Comparison of ENCODE assay signal across 14 mouse cellular contexts in the genomic region with DNA sequence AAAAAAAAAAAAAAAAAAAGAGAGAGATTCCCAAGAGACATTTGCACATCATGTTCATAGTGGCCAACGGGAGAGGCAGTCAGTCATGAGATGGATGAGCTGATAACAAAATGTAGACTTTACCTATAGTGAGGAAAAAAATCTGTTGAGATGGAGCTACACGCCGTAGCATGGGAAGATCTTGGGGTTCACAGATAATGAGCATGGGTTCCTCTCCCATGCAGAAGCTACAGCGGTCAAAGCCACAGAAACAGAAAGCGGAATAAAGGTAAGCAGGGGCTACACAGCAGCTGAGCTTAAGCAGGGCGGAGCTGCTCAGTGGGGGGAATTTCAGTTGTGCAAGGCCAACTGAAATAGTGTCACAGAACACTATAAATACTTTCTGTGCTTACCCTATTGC. TPM values are rescaled to one million over a fixed set of nuclear protein-coding genes. Genes with fewer than 3 reads are reported as not detected.
DNase-seq lines count a peak whose midpoint lies in the region; ATAC-seq and TF ChIP-seq lines count a peak whose summit lies in the region.
"Had no signal": no experiment of that assay in that cellular context is flagged by ENCODE, and none has a peak within 500 bp of the region (broad histone marks: within the 10 kb centered on the region; RNA-seq: fewer than 3 reads in every experiment).

No protein-coding gene starts in this region.

- dilution Hi-C loops in CH12.LX (cut with MboI; ENCODE audit: extremely low pct_ligation_motif_present, extremely low pct_unique_long_range_greater_than_20kb, low sequenced_read_pairs) = no loop called here

- H3K4me2 ChIP-seq in liver, embryonic 12.5 days = no peak overlapping the region
- H3K4me2 ChIP-seq in CH12.LX (ENCODE audit: insufficient read depth, low read depth, poor library complexity, severe bottlenecking) = peak overlapping the region; percentile 76
- no peak overlapping the region for H3K4me2 ChIP-seq in forebrain, embryonic 15.5 days (replicated peaks)
- H3K4me2 ChIP-seq in intestine, embryonic 15.5 days (replicated peaks) = no peak overlapping the region
- H3K4me2 ChIP-seq: forebrain, embryonic 12.5 days; heart, embryonic 11.5 days had no signal

- TF ChIP-seq RAD21 in CH12.LX (IDR thresholded peaks at IDR 0.05; ENCODE audit: low read depth, low read length) = no peak

- in situ Hi-C loops in CH12.LX (cut with MboI; ENCODE audit: low pct_ligation_motif_present, low pct_unique_long_range_greater_than_20kb, low sequenced_read_pairs) = no loop called here

- no peaks in the 10 kb centered on the region for H3K27me3 ChIP-seq in liver, adult 2 months (ENCODE audit: control insufficient read depth, insufficient read depth, low read length)
- no peaks in the 10 kb centered on the region for H3K27me3 ChIP-seq in liver, embryonic 12.5 days (replicated peaks)
- no peaks in the 10 kb centered on the region for H3K27me3 ChIP-seq in CH12.LX (replicated peaks)
- no peaks in the 10 kb centered on the region for H3K27me3 ChIP-seq in forebrain, embryonic 15.5 days
- H3K27me3 ChIP-seq in intestine, embryonic 15.5 days (replicated peaks) = no peaks in the 10 kb centered on the region
- H3K27me3 ChIP-seq: forebrain, embryonic 12.5 days had no signal

- peak; percentile 36 for DNase-seq in liver, adult 2 months (ENCODE audit: extremely low read depth, low read depth, low spot score)
- DNase-seq in CH12.LX (ENCODE audit: extremely low read depth) = peak; percentile 82
- DNase-seq in induced T-regulatory cell, adult 2 months (ENCODE audit: low read depth) = peak; percentile 59
- DNase-seq in layer of hippocampus, adult 18-20 months (ENCODE audit: low spot score in 2 of 2) = no peak
- DNase-seq: adrenal gland, adult 2 months; cerebellum, postnatal 25 days; kidney, adult 11 months; right cerebral cortex, postnatal 4 days had no signal

- no peaks in the 10 kb centered on the region for H3K36me3 ChIP-seq in liver, adult 2 months (ENCODE audit: control insufficient read depth, insufficient read depth, low read length)
- no peaks in the 10 kb centered on the region for H3K36me3 ChIP-seq in liver, embryonic 12.5 days
- H3K36me3 ChIP-seq in CH12.LX (replicated peaks in 1 of 2; ENCODE audit: control insufficient read depth in 1 of 2, insufficient read depth in 1 of 2, low read length in 1 of 2) = no peaks in the 10 kb centered on the region
- H3K36me3 ChIP-seq in forebrain, embryonic 15.5 days = no peaks in the 10 kb centered on the region
- H3K36me3 ChIP-seq in intestine, embryonic 15.5 days = no peaks in the 10 kb centered on the region
- H3K36me3 ChIP-seq: forebrain, embryonic 12.5 days had no signal

- TF ChIP-seq POLR2A in liver, adult 2 months (IDR thresholded peaks at IDR 0.05; ENCODE audit: extremely low read depth, insufficient read depth, low read length) = no peak
- no peak for TF ChIP-seq POLR2A in CH12.LX (IDR thresholded peaks at IDR 0.05; ENCODE audit: low read depth, low read length)

- H3K4me3 ChIP-seq in liver, adult 2 months (ENCODE audit: insufficient read depth, low read depth, low read length) = no peak overlapping the region
- no peak overlapping the region for H3K4me3 ChIP-seq in liver, embryonic 12.5 days
- H3K4me3 ChIP-seq in CH12.LX (replicated peaks in 1 of 3; ENCODE audit: low read depth in 2 of 3, low read length in 2 of 3, poor library complexity in 1 of 3) = peak overlapping the region in 1 of 3 experiments; percentile 20
- H3K4me3 ChIP-seq in forebrain, embryonic 15.5 days = no peak overlapping the region
- H3K4me3 ChIP-seq in intestine, embryonic 15.5 days (replicated peaks) = no peak overlapping the region
- H3K4me3 ChIP-seq: forebrain, embryonic 12.5 days had no signal

- H3K9ac ChIP-seq in liver, adult 2 months (ENCODE audit: low read depth, low read length) = no peak overlapping the region
- H3K9ac ChIP-seq in liver, embryonic 12.5 days = no peak overlapping the region
- no peak overlapping the region; the same call in 1 of the 2 replicates for H3K9ac ChIP-seq in CH12.LX (ENCODE audit: insufficient read depth, low read depth)
- H3K9ac ChIP-seq in forebrain, embryonic 15.5 days (replicated peaks) = no peak overlapping the region
- H3K9ac ChIP-seq in intestine, embryonic 15.5 days = no peak overlapping the region
- H3K9ac ChIP-seq: forebrain, embryonic 12.5 days had no signal

- H3K4me1 ChIP-seq in liver, adult 2 months (ENCODE audit: control insufficient read depth, insufficient read depth, low read length) = no peaks in the 10 kb centered on the region
- peaks cover 34% of the 10 kb centered on the region for H3K4me1 ChIP-seq in liver, embryonic 12.5 days
- H3K4me1 ChIP-seq in CH12.LX (ENCODE audit: control insufficient read depth in 1 of 2, insufficient read depth in 2 of 2) = peaks cover 16 to 70% of the 10 kb centered on the region in 2 experiments
- no peaks in the 10 kb centered on the region for H3K4me1 ChIP-seq in forebrain, embryonic 15.5 days
- H3K4me1 ChIP-seq in intestine, embryonic 15.5 days (replicated peaks) = 0 out of 2 replicates have a peak, but pooled peaks cover 2% of the 10 kb centered on the region
- H3K4me1 ChIP-seq: forebrain, embryonic 12.5 days had no signal

- no peak overlapping the region for H3K27ac ChIP-seq in liver, adult 2 months (replicated peaks; ENCODE audit: insufficient read depth, low read depth, low read length)
- H3K27ac ChIP-seq in liver, embryonic 12.5 days = no peak overlapping the region
- H3K27ac ChIP-seq in CH12.LX (ENCODE audit: insufficient read depth, low read depth) = peak overlapping the region; percentile 95
- no peak overlapping the region for H3K27ac ChIP-seq in forebrain, embryonic 15.5 days (replicated peaks)
- H3K27ac ChIP-seq in intestine, embryonic 15.5 days = no peak overlapping the region
- H3K27ac ChIP-seq: forebrain, embryonic 12.5 days had no signal

- 91% methylated on average over 6 of the region's 6 CpGs for WGBS in liver, adult 2 months
- 54% methylated on average over 6 of the region's 6 CpGs for WGBS in liver, embryonic 12.5 days (ENCODE audit: insufficient replicate concordance)
- 93% methylated on average over 6 of the region's 6 CpGs for WGBS in forebrain, embryonic 15.5 days
- WGBS in intestine, embryonic 15.5 days = 90% methylated on average over 6 of the region's 6 CpGs

- TF ChIP-seq CTCF in liver, adult 2 months (IDR thresholded peaks at IDR 0.05; ENCODE audit: low read depth, low read length) = no peak
- no peak for TF ChIP-seq CTCF in CH12.LX (conservative IDR thresholded peaks at IDR 0.05 in 1 of 2, IDR thresholded peaks at IDR 0.05 in 1 of 2; ENCODE audit: low read depth in 2 of 2, low read length in 2 of 2)

- no peaks in the 10 kb centered on the region for H3K79me2 ChIP-seq in liver, adult 2 months (ENCODE audit: control insufficient read depth, insufficient read depth, low read length)
- H3K79me2 ChIP-seq in CH12.LX (replicated peaks; ENCODE audit: control insufficient read depth, extremely low read depth, insufficient read depth, poor library complexity, severe bottlenecking) = no peaks in the 10 kb centered on the region

- TF ChIP-seq EP300 in CH12.LX (IDR thresholded peaks at IDR 0.05; ENCODE audit: low read length) = peak; percentile 80

- ATAC-seq in liver, embryonic 12.5 days = no peak
- ATAC-seq in monocyte, adult 5-6 weeks (replicated peaks; ENCODE audit: insufficient number of reproducible peaks, low FRiP score, low TSS enrichment, poor library complexity, severe bottlenecking) = peak; percentile 72
- no peak for ATAC-seq in forebrain, embryonic 15.5 days (replicated peaks)
- ATAC-seq in intestine, embryonic 15.5 days = no peak

- H3K9me3 ChIP-seq in liver, embryonic 12.5 days (replicated peaks) = no peaks in the 10 kb centered on the region
- H3K9me3 ChIP-seq in CH12.LX (replicated peaks; ENCODE audit: low read length) = no peaks in the 10 kb centered on the region
- H3K9me3 ChIP-seq in forebrain, embryonic 15.5 days = no peaks in the 10 kb centered on the region
- H3K9me3 ChIP-seq in intestine, embryonic 15.5 days = no peaks in the 10 kb centered on the region
- H3K9me3 ChIP-seq: forebrain, embryonic 12.5 days had no signal

RNA-seq across cellular contexts. Expression of gene Themis2, which starts 8.1 kb away (rescaled TPM):
- total RNA-seq in liver, adult 2 months (2014; rRNA removed) = 2.5 and 3.0 TPM in 2 replicates
- 1.3 and 3.1 TPM in 2 replicates for polyA plus RNA-seq in liver, adult 2 months (2012; rRNA removed)
- polyA plus RNA-seq in liver, embryonic 12.5 days (2016; fragmentation: Nextera tagmentation; extraction: Ambion mirVana) = 2.1 and 2.3 TPM in 2 replicates
- 14.2 and 17.1 TPM in 2 replicates for total RNA-seq in CH12.LX (2012; rRNA removed)
- total RNA-seq in CH12.LX (2014; rRNA removed) = 9.3 and 10.2 TPM in 2 replicates
- 30.7 and 35.7 TPM in 2 replicates for polyA plus RNA-seq in CH12.LX (2012; ENCODE audit: insufficient read length, low read depth)
- total RNA-seq in monocyte, adult 5-6 weeks (2017) = 196 to 216 TPM (median 214 TPM) in 3 replicates
- total RNA-seq in layer of hippocampus, adult 18-20 months (2021) = 1 to 10 TPM in 1 of 2 experiments, under 1 TPM in 1; 0.43 to 1.1 TPM
- 0.28 and 0.42 TPM in 2 replicates for polyA plus RNA-seq in forebrain, embryonic 15.5 days (2015; fragmentation: Nextera tagmentation; extraction: Ambion mirVana)
- polyA plus RNA-seq in intestine, embryonic 15.5 days (2015; fragmentation: Nextera tagmentation; extraction: Ambion mirVana) = 1.7 and 2.0 TPM in 2 replicates

RNA-seq across cellular contexts. Expression of gene Rpa2, which starts 36.2 kb away (rescaled TPM):
- 6.6 and 8.1 TPM in 2 replicates for total RNA-seq in liver, adult 2 months (2014; rRNA removed)
- polyA plus RNA-seq in liver, adult 2 months (2012; rRNA removed) = 9.2 and 11.1 TPM in 2 replicates
- polyA plus RNA-seq in liver, embryonic 12.5 days (2016; fragmentation: Nextera tagmentation; extraction: Ambion mirVana) = 123 and 128 TPM in 2 replicates
- 80.2 and 108 TPM in 2 replicates for total RNA-seq in CH12.LX (2012; rRNA removed)
- total RNA-seq in CH12.LX (2014; rRNA removed) = 142 and 157 TPM in 2 replicates
- polyA plus RNA-seq in CH12.LX (2012; ENCODE audit: insufficient read length, low read depth) = 97.9 and 103 TPM in 2 replicates
- 39.3 to 41.2 TPM (median 40.2 TPM) in 3 replicates for total RNA-seq in monocyte, adult 5-6 weeks (2017)
- total RNA-seq in layer of hippocampus, adult 18-20 months (2021) = 10 to 100 TPM; 14.4 to 16.4 TPM
- 63.2 and 69.4 TPM in 2 replicates for polyA plus RNA-seq in forebrain, embryonic 15.5 days (2015; fragmentation: Nextera tagmentation; extraction: Ambion mirVana)
- polyA plus RNA-seq in intestine, embryonic 15.5 days (2015; fragmentation: Nextera tagmentation; extraction: Ambion mirVana) = 85.5 and 88.1 TPM in 2 replicates

RNA-seq across cellular contexts. Expression of gene Ppp1r8, which starts 38.6 kb away (rescaled TPM):
- total RNA-seq in liver, adult 2 months (2014; rRNA removed) = 9.3 and 9.8 TPM in 2 replicates
- 9.3 and 10.9 TPM in 2 replicates for polyA plus RNA-seq in liver, adult 2 months (2012; rRNA removed)
- 30.7 and 32.6 TPM in 2 replicates for polyA plus RNA-seq in liver, embryonic 12.5 days (2016; fragmentation: Nextera tagmentation; extraction: Ambion mirVana)
- total RNA-seq in CH12.LX (2012; rRNA removed) = 89.0 and 105 TPM in 2 replicates
- total RNA-seq in CH12.LX (2014; rRNA removed) = 141 and 153 TPM in 2 replicates
- polyA plus RNA-seq in CH12.LX (2012; ENCODE audit: insufficient read length, low read depth) = 107 and 113 TPM in 2 replicates
- 38.1 to 54.2 TPM (median 52.6 TPM) in 3 replicates for total RNA-seq in monocyte, adult 5-6 weeks (2017)
- total RNA-seq in layer of hippocampus, adult 18-20 months (2021) = 10 to 100 TPM; 42.8 to 43.7 TPM
- polyA plus RNA-seq in forebrain, embryonic 15.5 days (2015; fragmentation: Nextera tagmentation; extraction: Ambion mirVana) = 52.8 and 57.8 TPM in 2 replicates
- 50.4 and 54.1 TPM in 2 replicates for polyA plus RNA-seq in intestine, embryonic 15.5 days (2015; fragmentation: Nextera tagmentation; extraction: Ambion mirVana)

RNA-seq across cellular contexts. Expression of gene Smpdl3b, which starts 47.3 kb away (rescaled TPM):
- 0.34 and 0.65 TPM in 2 replicates for total RNA-seq in liver, adult 2 months (2014; rRNA removed)
- 0.16 and 0.34 TPM in 2 replicates for polyA plus RNA-seq in liver, adult 2 months (2012; rRNA removed)
- 1.9 and 2.0 TPM in 2 replicates for polyA plus RNA-seq in liver, embryonic 12.5 days (2016; fragmentation: Nextera tagmentation; extraction: Ambion mirVana)
- total RNA-seq in CH12.LX (2012; rRNA removed) (20.9 and 24.0 TPM in 2 replicates), CH12.LX (2014; rRNA removed) (3.6 and 4.6 TPM in 2 replicates)
- 2.9 TPM in 2 replicates for polyA plus RNA-seq in CH12.LX (2012; ENCODE audit: insufficient read length, low read depth)
- 108 to 191 TPM (median 160 TPM) in 3 replicates for total RNA-seq in monocyte, adult 5-6 weeks (2017)
- 1 to 10 TPM; 3.6 to 4.8 TPM for total RNA-seq in layer of hippocampus, adult 18-20 months (2021)
- 1.3 and 1.4 TPM in 2 replicates for polyA plus RNA-seq in forebrain, embryonic 15.5 days (2015; fragmentation: Nextera tagmentation; extraction: Ambion mirVana)
- 5.7 TPM in 2 replicates for polyA plus RNA-seq in intestine, embryonic 15.5 days (2015; fragmentation: Nextera tagmentation; extraction: Ambion mirVana)

Comparison
In these comparisons a context has a peak if more than half of its experiments do, and no peak if none do; other contexts are left out.
1. DNase-seq: peak in liver, adult 2 months (single experiment), CH12.LX (single experiment) and induced T-regulatory cell, adult 2 months (single experiment); none in layer of hippocampus, adult 18-20 months (0 of 2).